Mouse (Mus musculus) liver, embryonic 16.5 days (tissue): Measurements from ENCODE around the gene Sipa1l2. TPM values are rescaled to one million over a fixed set of nuclear protein-coding genes. Genes with fewer than 3 reads are reported as not detected.

ENCODE experiments used
- ATAC-seq: fragments of 200-750 bp; cut with Nextera tagmentation; 2 replicates; pipeline ENCODE4 v1.8.0; 2017; ENCODE audit warnings: low read depth, mild to moderate bottlenecking, moderate number of reproducible peaks, moderate library complexity
- H3K27ac ChIP-seq: fragments of 300-500 bp; sonication (generic); 2 replicates; pipeline ENCODE4 v1.5.1; 2014; ENCODE audit warnings: mild to moderate bottlenecking, low read length
- H3K27me3 ChIP-seq: fragments of 300-500 bp; sonication (generic); 2 replicates; pipeline ENCODE4 v1.6.1; 2014; ENCODE audit warnings: low read depth, low read length, mixed read lengths; ENCODE audit not compliant: control insufficient read depth, insufficient read depth
- H3K36me3 ChIP-seq: fragments of 300-500 bp; sonication (generic); 2 replicates; pipeline ENCODE4 v1.6.1; 2014; ENCODE audit warnings: mild to moderate bottlenecking; ENCODE audit not compliant: control insufficient read depth, insufficient read depth
- H3K4me1 ChIP-seq: fragments of 300-500 bp; sonication (generic); 2 replicates; pipeline ENCODE4 v1.6.1; 2014; ENCODE audit warnings: low read depth, low read length, mixed read lengths; ENCODE audit not compliant: control insufficient read depth
- H3K4me2 ChIP-seq: fragments of 300-500 bp; sonication (generic); 2 replicates; pipeline ENCODE4 v1.6.1; 2014; ENCODE audit warnings: low read depth, low read length, mixed read lengths
- H3K4me3 ChIP-seq: fragments of 300-500 bp; sonication (generic); 2 replicates; pipeline ENCODE4 v1.5.1; 2014; ENCODE audit warnings: low read depth, mild to moderate bottlenecking, low read length
- H3K9ac ChIP-seq: fragments of 300-500 bp; sonication (generic); 2 replicates; pipeline ENCODE4 v1.6.1; 2014; ENCODE audit warnings: low read depth, low read length
- H3K9me3 ChIP-seq: fragments of 300-500 bp; sonication (generic); replicated peaks from 2 replicates; pipeline ENCODE4 v1.6.1; 2016; ENCODE audit warnings: low read length; ENCODE audit not compliant: control insufficient read depth
- WGBS: fragments of 180-500 bp; shearing (Covaris S2); extraction: QIAGEN DNeasy Blood & Tissue Kit; methylation state at CpG from one replicate; pipeline ENCODE4 v1.1.7; 2014; ENCODE audit not compliant: insufficient replicate concordance; 5-methylcytosine and 5-hydroxymethylcytosine counted together
- polyA plus RNA-seq: library from polyadenylated mRNA; unstranded; fragments of >200 nt; fragmentation: Nextera tagmentation; extraction: Ambion mirVana; gene quantifications from 2 replicates; pipeline ENCODE4 v1.2.1, GENCODE M21; 2015

Sipa1l2 gene
- polyA plus RNA-seq, 1 experiment from 2014 or later = 1.1 TPM

- no peak overlapping the region for H3K4me2 ChIP-seq
- no peaks in the 10 kb centered on the region for H3K4me1 ChIP-seq
- H3K36me3 ChIP-seq = no peaks in the 10 kb centered on the region
- H3K9me3 ChIP-seq = no peaks in the 10 kb centered on the region
- H3K27ac ChIP-seq = no peak overlapping the region
- no peaks in the 10 kb centered on the region for H3K27me3 ChIP-seq
- H3K4me3 ChIP-seq = no peak overlapping the region
- WGBS = 64% methylated on average over 7 of the region's 7 CpGs
- H3K9ac ChIP-seq = no peak overlapping the region
- ATAC-seq = no peak
Observed at GRCm38 (mm10) chr8:125586587-125586986, 17.0 kb upstream of the Sipa1l2 start.

- Histone ChIP-seq H3K27ac (no peak overlapping the region), H3K27me3 (no peaks in the 10 kb centered on the region), H3K4me3 (no peak overlapping the region), H3K36me3 (no peaks in the 10 kb centered on the region), H3K4me2 (no peak overlapping the region), H3K4me1 (no peaks in the 10 kb centered on the region), H3K9me3 (no peaks in the 10 kb centered on the region), H3K9ac (no peak overlapping the region)
- no peak for ATAC-seq
- WGBS = 45% methylated on average over 3 of the region's 3 CpGs
Observed at GRCm38 (mm10) chr8:125584276-125584675, 14.7 kb upstream of the Sipa1l2 start.

- Histone ChIP-seq H3K4me1 (no peaks in the 10 kb centered on the region), H3K36me3 (no peaks in the 10 kb centered on the region), H3K27me3 (no peaks in the 10 kb centered on the region), H3K4me2 (no peak overlapping the region), H3K27ac (no peak overlapping the region), H3K9me3 (no peaks in the 10 kb centered on the region; the same call in 1 of the 2 replicates), H3K4me3 (no peak overlapping the region), H3K9ac (no peak overlapping the region)
- ATAC-seq = no peak
- 71% methylated on average over 5 of the region's 5 CpGs for WGBS
Observed at GRCm38 (mm10) chr8:125580426-125580825, 10.8 kb upstream of the Sipa1l2 start.

GRCm38 (mm10) chr8:125576127-125576526 lies 6.5 kb upstream of the Sipa1l2 start:
- 52% methylated on average over 4 of the region's 4 CpGs for WGBS
- Histone ChIP-seq H3K9ac (no peak overlapping the region), H3K9me3 (no peaks in the 10 kb centered on the region; the same call in 1 of the 2 replicates), H3K36me3 (no peaks in the 10 kb centered on the region), H3K27ac (no peak overlapping the region), H3K27me3 (no peaks in the 10 kb centered on the region), H3K4me2 (no peak overlapping the region), H3K4me3 (no peak overlapping the region), H3K4me1 (no peaks in the 10 kb centered on the region)
- no peak for ATAC-seq

GRCm38 (mm10) chr8:125574280-125574679 lies 4.7 kb upstream of the Sipa1l2 start:
- 26% methylated on average over 4 of the region's 4 CpGs for WGBS
- no peak overlapping the region for H3K27ac ChIP-seq
- ATAC-seq = no peak
- H3K4me1 ChIP-seq = peaks cover 8% of the 10 kb centered on the region
- H3K9me3 ChIP-seq = no peaks in the 10 kb centered on the region; the same call in 1 of the 2 replicates
- peaks cover 11% of the 10 kb centered on the region for H3K27me3 ChIP-seq
- H3K9ac ChIP-seq = no peak overlapping the region
- H3K36me3 ChIP-seq = no peaks in the 10 kb centered on the region
- H3K4me2 ChIP-seq = no peak overlapping the region
- no peak overlapping the region for H3K4me3 ChIP-seq

- WGBS = 83% methylated on average over 4 of the region's 4 CpGs
- no peak overlapping the region for H3K4me2 ChIP-seq
- no peaks in the 10 kb centered on the region for H3K36me3 ChIP-seq
- peaks cover 14% of the 10 kb centered on the region for H3K4me1 ChIP-seq
- H3K4me3 ChIP-seq = no peak overlapping the region
- H3K27ac ChIP-seq = no peak overlapping the region
- H3K9ac ChIP-seq = no peak overlapping the region
- no peak for ATAC-seq
- H3K9me3 ChIP-seq = no peaks in the 10 kb centered on the region
- peaks cover 25% of the 10 kb centered on the region for H3K27me3 ChIP-seq
Observed at GRCm38 (mm10) chr8:125572246-125572645, 2.6 kb upstream of the Sipa1l2 start.

- H3K36me3 ChIP-seq = no peaks in the 10 kb centered on the region
- H3K27ac ChIP-seq = no peak overlapping the region
- no peak for ATAC-seq
- no peak overlapping the region for H3K4me3 ChIP-seq
- H3K27me3 ChIP-seq = peaks cover 25% of the 10 kb centered on the region
- peaks cover 14% of the 10 kb centered on the region for H3K4me1 ChIP-seq
- H3K9me3 ChIP-seq = no peaks in the 10 kb centered on the region
- WGBS = 56% methylated on average over 12 of the region's 12 CpGs
- H3K9ac ChIP-seq = no peak overlapping the region
- no peak overlapping the region for H3K4me2 ChIP-seq
Observed at GRCm38 (mm10) chr8:125570835-125571465, 1.3 kb upstream of the Sipa1l2 start.

- Histone ChIP-seq H3K27ac (no peak overlapping the region), H3K27me3 (peaks cover 25% of the 10 kb centered on the region), H3K9me3 (no peaks in the 10 kb centered on the region), H3K4me3 (peak overlapping the region; percentile 63), H3K4me1 (peaks cover 14% of the 10 kb centered on the region), H3K36me3 (no peaks in the 10 kb centered on the region), H3K9ac (peak overlapping the region; percentile 44), H3K4me2 (peak overlapping the region; percentile 81)
- WGBS = 6% methylated on average over 13 of the region's 13 CpGs
- ATAC-seq = no peak
Observed at GRCm38 (mm10) chr8:125570389-125570788, 781 bp upstream of the Sipa1l2 start.

- Histone ChIP-seq H3K27me3 (peaks cover 25% of the 10 kb centered on the region), H3K4me2 (peak overlapping the region; percentile 81), H3K36me3 (no peaks in the 10 kb centered on the region), H3K4me3 (peak overlapping the region; percentile 63), H3K9me3 (no peaks in the 10 kb centered on the region), H3K4me1 (peaks cover 14% of the 10 kb centered on the region), H3K9ac (peak overlapping the region; percentile 57), H3K27ac (no peak overlapping the region)
- no peak for ATAC-seq
- under 1% methylated on average over 39 of the region's 39 CpGs for WGBS
Observed at GRCm38 (mm10) chr8:125568851-125569532, 616 bp downstream of the Sipa1l2 start.
